Mouse (Mus musculus) G1E (cell line): ENCODE data around the gene Hoxa1.

ENCODE experiments used
- CTCF ChIP-seq: IDR thresholded peaks from 2 replicates; pipeline ENCODE4 v1.5.1; 2012; ENCODE audit warnings: low read depth, low read length, inconsistent platforms, mixed read lengths
- GATA1 ChIP-seq: IDR thresholded peaks from 2 replicates; pipeline ENCODE4 v1.6.1; 2012; ENCODE audit warnings: borderline replicate concordance, low read length, inconsistent platforms, mixed read lengths
- POLR2AphosphoS5 ChIP-seq: IDR thresholded peaks from 2 replicates; pipeline ENCODE4 v1.6.1; 2012; ENCODE audit warnings: low read depth, low read length, inconsistent platforms; ENCODE audit not compliant: insufficient replicate concordance
- TAL1 ChIP-seq: conservative IDR thresholded peaks from 2 replicates; pipeline ENCODE4 v1.6.1; 2012; ENCODE audit warnings: low read depth, low read length, inconsistent platforms, mixed read lengths

GRCm38 (mm10) chr6:52152226-52153193 lies 5.6 kb downstream of the Hoxa1 start:
- TF ChIP-seq CTCF (no peak), POLR2AphosphoS5 (no peak), TAL1 (no peak), GATA1 (no peak)
